Mouse (Mus musculus): ENCODE results near the gene Efr3b. TPM values are rescaled to one million over a fixed set of nuclear protein-coding genes. Genes with fewer than 3 reads are reported as not detected.

Gene Efr3b
- polyA plus RNA-seq, 1 experiment from 2014 or later: 9.9 TPM

Other genes starting within 250 kb of the Efr3b start
- gene Dnmt3a, start 232.9 kb downstream of the Efr3b start, polyA plus RNA-seq (2016; fragmentation: Nextera tagmentation; extraction: Ambion mirVana): 148 and 154 TPM in 2 replicates
- gene Pomc, start 84.0 kb downstream of the Efr3b start, polyA plus RNA-seq (2016; fragmentation: Nextera tagmentation; extraction: Ambion mirVana): 3.1 and 4.0 TPM in 2 replicates
- 8.2 and 11.0 TPM in 2 replicates for gene Dnajc27, start 43.7 kb upstream of the Efr3b start, polyA plus RNA-seq (2016; fragmentation: Nextera tagmentation; extraction: Ambion mirVana)
- 5.7 and 6.8 TPM in 2 replicates for gene Adcy3, start 94.2 kb upstream of the Efr3b start, polyA plus RNA-seq (2016; fragmentation: Nextera tagmentation; extraction: Ambion mirVana)
- gene Ptrhd1, start 195.1 kb upstream of the Efr3b start, polyA plus RNA-seq (2016; fragmentation: Nextera tagmentation; extraction: Ambion mirVana): 6.9 and 8.2 TPM in 2 replicates
- 10.9 and 14.5 TPM in 2 replicates for gene Cenpo, start 195.4 kb upstream of the Efr3b start, polyA plus RNA-seq (2016; fragmentation: Nextera tagmentation; extraction: Ambion mirVana)

Measured in heart, embryonic 10.5 days (tissue).